Mouse (Mus musculus): ENCODE results near the gene Ube2q1. TPM values are rescaled to one million over a fixed set of nuclear protein-coding genes. Genes with fewer than 3 reads are reported as not detected.

The Ube2q1 gene
- polyA plus RNA-seq, 1 experiment: 26.2 TPM

GRCm38 (mm10) chr3:89772588-89772967, 838 bp upstream of the Ube2q1 start:
- Histone ChIP-seq H3K4me3 (ENCODE audit: low read depth, low read length) (peak overlapping the region; percentile 82), H3K27me3 (ENCODE audit: control insufficient read depth, insufficient read depth, low read length) (no peaks in the 10 kb centered on the region), H3K4me1 (ENCODE audit: control insufficient read depth, insufficient read depth, insufficient read length, low read length) (peaks cover 15% of the 10 kb centered on the region), H3K36me3 (ENCODE audit: control insufficient read depth, insufficient read depth, low read length) (peaks cover 22% of the 10 kb centered on the region), H3K27ac (ENCODE audit: insufficient read depth, low read depth, low read length) (peak overlapping the region; percentile 82)
- TF ChIP-seq CTCF (IDR thresholded peaks at IDR 0.05; ENCODE audit: extremely low read depth, insufficient read length, insufficient replicate concordance, low read depth, low read length): peak; percentile 94; the same call in 1 of the 2 replicates
- no peak for TF ChIP-seq POLR2A (IDR thresholded peaks at IDR 0.05; ENCODE audit: low read depth, low read length)
- under 1% methylated on average over 17 of the region's 17 CpGs for WGBS

GRCm38 (mm10) chr3:89773740-89774211, 360 bp downstream of the Ube2q1 start:
- 2% methylated on average over 29 of the region's 37 CpGs for WGBS
- Histone ChIP-seq H3K4me3 (ENCODE audit: low read depth, low read length) (peak overlapping the region; percentile 82), H3K36me3 (ENCODE audit: control insufficient read depth, insufficient read depth, low read length) (peaks cover 31% of the 10 kb centered on the region), H3K27ac (ENCODE audit: insufficient read depth, low read depth, low read length) (peak overlapping the region; percentile 21), H3K4me1 (ENCODE audit: control insufficient read depth, insufficient read depth, insufficient read length, low read length) (peaks cover 15% of the 10 kb centered on the region), H3K27me3 (ENCODE audit: control insufficient read depth, insufficient read depth, low read length) (no peaks in the 10 kb centered on the region)
- no peak for TF ChIP-seq CTCF (IDR thresholded peaks at IDR 0.05; ENCODE audit: extremely low read depth, insufficient read length, insufficient replicate concordance, low read depth, low read length)
- no peak for TF ChIP-seq POLR2A (IDR thresholded peaks at IDR 0.05; ENCODE audit: low read depth, low read length)

- peak overlapping the region; percentile 82 for H3K4me3 ChIP-seq (ENCODE audit: low read depth, low read length)
- TF ChIP-seq CTCF (IDR thresholded peaks at IDR 0.05; ENCODE audit: extremely low read depth, insufficient read length, insufficient replicate concordance, low read depth, low read length) (peak; percentile 6; the same call in 1 of the 2 replicates), POLR2A (IDR thresholded peaks at IDR 0.05; ENCODE audit: low read depth, low read length) (no peak)
- WGBS: 11% methylated on average over 15 of the region's 15 CpGs
- peaks cover 35% of the 10 kb centered on the region for H3K36me3 ChIP-seq (ENCODE audit: control insufficient read depth, insufficient read depth, low read length)
- H3K27me3 ChIP-seq (ENCODE audit: control insufficient read depth, insufficient read depth, low read length): no peaks in the 10 kb centered on the region
- peaks cover 15% of the 10 kb centered on the region for H3K4me1 ChIP-seq (ENCODE audit: control insufficient read depth, insufficient read depth, insufficient read length, low read length)
- H3K27ac ChIP-seq (ENCODE audit: insufficient read depth, low read depth, low read length): peak overlapping the region; percentile 21
These were observed 982 bp downstream of the Ube2q1 start for GRCm38 (mm10) chr3:89774236-89774960.

GRCm38 (mm10) chr3:89776001-89776400, 2.6 kb downstream of the Ube2q1 start:
- H3K27ac ChIP-seq (ENCODE audit: insufficient read depth, low read depth, low read length): no peak overlapping the region
- H3K36me3 ChIP-seq (ENCODE audit: control insufficient read depth, insufficient read depth, low read length): peaks cover 45% of the 10 kb centered on the region
- 78% methylated on average over 4 of the region's 4 CpGs for whole genome bisulfite sequencing
- TF ChIP-seq POLR2A (IDR thresholded peaks at IDR 0.05; ENCODE audit: low read depth, low read length) (no peak), CTCF (IDR thresholded peaks at IDR 0.05; ENCODE audit: extremely low read depth, insufficient read length, insufficient replicate concordance, low read depth, low read length) (no peak)
- no peaks in the 10 kb centered on the region for H3K27me3 ChIP-seq (ENCODE audit: control insufficient read depth, insufficient read depth, low read length)
- peaks cover 19% of the 10 kb centered on the region for H3K4me1 ChIP-seq (ENCODE audit: control insufficient read depth, insufficient read depth, insufficient read length, low read length)
- no peak overlapping the region for H3K4me3 ChIP-seq (ENCODE audit: low read depth, low read length)

- no peak for TF ChIP-seq POLR2A (IDR thresholded peaks at IDR 0.05; ENCODE audit: low read depth, low read length)
- no peak for TF ChIP-seq CTCF (IDR thresholded peaks at IDR 0.05; ENCODE audit: extremely low read depth, insufficient read length, insufficient replicate concordance, low read depth, low read length)
- H3K4me1 ChIP-seq (ENCODE audit: control insufficient read depth, insufficient read depth, insufficient read length, low read length): peaks cover 15% of the 10 kb centered on the region
- no peak overlapping the region for H3K4me3 ChIP-seq (ENCODE audit: low read depth, low read length)
- 84% methylated on average over 4 of the region's 4 CpGs for WGBS
- H3K36me3 ChIP-seq (ENCODE audit: control insufficient read depth, insufficient read depth, low read length): peaks cover 71% of the 10 kb centered on the region
- H3K27me3 ChIP-seq (ENCODE audit: control insufficient read depth, insufficient read depth, low read length): no peaks in the 10 kb centered on the region
- H3K27ac ChIP-seq (ENCODE audit: insufficient read depth, low read depth, low read length): peak overlapping the region; percentile 66; the same call in 1 of the 2 replicates
These were observed 6.7 kb downstream of the Ube2q1 start for GRCm38 (mm10) chr3:89780102-89780501.

GRCm38 (mm10) chr3:89781640-89782039, 8.2 kb downstream of the Ube2q1 start:
- no peaks in the 10 kb centered on the region for H3K27me3 ChIP-seq (ENCODE audit: control insufficient read depth, insufficient read depth, low read length)
- WGBS: 67% methylated on average over 5 of the region's 5 CpGs

GRCm38 (mm10) chr3:89784991-89785753, 11.8 kb downstream of the Ube2q1 start:
- 10% methylated on average over 11 of the region's 11 CpGs for WGBS
- Histone ChIP-seq H3K36me3 (ENCODE audit: control insufficient read depth, insufficient read depth, low read length) (peaks cover 33% of the 10 kb centered on the region), H3K4me1 (ENCODE audit: control insufficient read depth, insufficient read depth, insufficient read length, low read length) (peaks cover 10% of the 10 kb centered on the region), H3K27ac (ENCODE audit: insufficient read depth, low read depth, low read length) (peak overlapping the region; percentile 10; the same call in 1 of the 2 replicates), H3K27me3 (ENCODE audit: control insufficient read depth, insufficient read depth, low read length) (no peaks in the 10 kb centered on the region), H3K4me3 (ENCODE audit: low read depth, low read length) (peak overlapping the region; percentile 34)
- TF ChIP-seq POLR2A (IDR thresholded peaks at IDR 0.05; ENCODE audit: low read depth, low read length) (no peak), CTCF (IDR thresholded peaks at IDR 0.05; ENCODE audit: extremely low read depth, insufficient read length, insufficient replicate concordance, low read depth, low read length) (peak; percentile 77)

More at GRCm38 (mm10) chr3:89781640-89782039, 8.2 kb downstream of the Ube2q1 start:
- H3K27ac ChIP-seq (ENCODE audit: insufficient read depth, low read depth, low read length): no peak overlapping the region
- TF ChIP-seq CTCF (IDR thresholded peaks at IDR 0.05; ENCODE audit: extremely low read depth, insufficient read length, insufficient replicate concordance, low read depth, low read length) (no peak), POLR2A (IDR thresholded peaks at IDR 0.05; ENCODE audit: low read depth, low read length) (no peak)
- H3K4me3 ChIP-seq (ENCODE audit: low read depth, low read length): no peak overlapping the region
- H3K36me3 ChIP-seq (ENCODE audit: control insufficient read depth, insufficient read depth, low read length): peaks cover 64% of the 10 kb centered on the region
- H3K4me1 ChIP-seq (ENCODE audit: control insufficient read depth, insufficient read depth, insufficient read length, low read length): peaks cover 10% of the 10 kb centered on the region
